Mouse (Mus musculus): Measurements from ENCODE around the gene 1700001C19Rik.

DNA sequence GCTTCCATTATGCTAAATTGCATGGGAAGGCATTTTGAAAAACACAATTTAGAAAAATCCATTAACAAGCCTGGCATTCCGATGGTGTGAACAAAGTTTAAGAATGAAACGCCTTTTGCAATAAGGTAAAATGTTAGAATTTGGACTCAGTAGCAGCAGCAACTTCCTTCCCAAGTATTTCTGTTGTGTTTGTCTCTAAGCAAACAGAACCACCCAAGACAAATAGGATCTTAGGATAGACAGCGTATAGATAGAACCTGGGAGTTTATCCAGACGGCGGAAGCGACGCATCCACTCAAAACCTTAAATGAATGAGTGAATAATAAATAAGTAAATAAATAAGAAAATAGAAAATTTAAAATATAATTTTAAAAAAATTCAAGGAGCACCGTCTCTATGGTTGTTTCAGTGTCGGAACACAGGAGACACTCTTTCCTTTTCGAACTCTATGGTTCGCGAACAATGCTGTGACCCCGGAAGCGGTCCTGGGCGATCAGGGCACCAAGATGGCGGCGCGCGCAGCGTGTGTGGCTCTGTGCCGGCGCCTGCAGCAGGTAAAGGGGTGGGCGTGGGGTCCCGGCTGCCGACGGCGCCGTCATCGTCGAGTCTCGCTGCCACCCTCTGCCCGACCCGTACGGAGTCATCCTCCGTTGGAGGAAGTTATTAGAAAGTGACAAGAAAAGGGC is 68.6 kb downstream of the 1700001C19Rik start, which contains the start of gene Mrps10:
- no peak for TF ChIP-seq CTCF (conservative IDR thresholded peaks at IDR 0.05; ENCODE audit: low read length)
- no peak for TF ChIP-seq POU5F1 (IDR thresholded peaks at IDR 0.05; ENCODE audit: borderline replicate concordance, low read length)
- TF ChIP-seq NANOG (IDR thresholded peaks at IDR 0.05; ENCODE audit: borderline replicate concordance, low read length): no peak

Data from E14TG2a.4 (cell line).